Mouse (Mus musculus) hindbrain, embryonic 12.5 days (tissue): ENCODE measurements around the gene Tmem107. TPM values are rescaled to one million over a fixed set of nuclear protein-coding genes. Genes with fewer than 3 reads are reported as not detected.

Source experiments
- ATAC-seq: fragments of 200-750 bp; cut with Nextera tagmentation; 2 replicates; pipeline ENCODE4 v1.8.0; 2017; ENCODE audit warnings: moderate TSS enrichment; ENCODE audit not compliant: low FRiP score
- H3K27ac ChIP-seq: fragments of 300-500 bp; sonication (generic); 2 replicates; pipeline ENCODE4 v1.5.1; 2016; ENCODE audit warnings: mild to moderate bottlenecking
- H3K27me3 ChIP-seq: fragments of 300-500 bp; sonication (generic); 2 replicates; pipeline ENCODE4 v1.6.1; 2016; ENCODE audit warnings: mild to moderate bottlenecking
- H3K36me3 ChIP-seq: fragments of 300-500 bp; sonication (generic); 2 replicates; pipeline ENCODE4 v1.6.1; 2016; ENCODE audit warnings: mild to moderate bottlenecking
- H3K4me1 ChIP-seq: fragments of 300-500 bp; sonication (generic); 2 replicates; pipeline ENCODE4 v1.6.1; 2016
- H3K4me2 ChIP-seq: fragments of 300-500 bp; sonication (generic); replicated peaks from 2 replicates; pipeline ENCODE4 v1.6.1; 2016; ENCODE audit warnings: mild to moderate bottlenecking
- H3K4me3 ChIP-seq: fragments of 300-500 bp; sonication (generic); 2 replicates; pipeline ENCODE4 v1.5.1; 2016; ENCODE audit warnings: mild to moderate bottlenecking
- H3K9ac ChIP-seq: fragments of 300-500 bp; sonication (generic); 2 replicates; pipeline ENCODE4 v1.6.1; 2016; ENCODE audit warnings: mild to moderate bottlenecking, moderate library complexity
- H3K9me3 ChIP-seq: fragments of 300-500 bp; sonication (generic); replicated peaks from 2 replicates; pipeline ENCODE4 v1.6.1; 2016; ENCODE audit warnings: mild to moderate bottlenecking
- WGBS: fragments of 180-500 bp; shearing (Covaris S2); methylation state at CpG from one replicate; pipeline ENCODE4 v1.1.7; 2016; 5-methylcytosine and 5-hydroxymethylcytosine counted together
- polyA plus RNA-seq: library from polyadenylated mRNA; unstranded; fragments of >200 nt; fragmentation: Nextera tagmentation; extraction: Ambion mirVana; gene quantifications from 2 replicates; pipeline ENCODE4 v1.2.1, GENCODE M21; 2016

The Tmem107 gene
- polyA plus RNA-seq, 1 experiment from 2014 or later, result 45.1 TPM

GRCm38 (mm10) chr11:69119446-69120155, 49.0 kb downstream of the Tmem107 start:
- no peak for ATAC-seq
- H3K27ac ChIP-seq, result no peak overlapping the region
- H3K36me3 ChIP-seq, result no peaks in the 10 kb centered on the region
- peak overlapping the region; percentile 84 for H3K4me3 ChIP-seq
- 29% methylated on average over 14 of the region's 14 CpGs for WGBS
- H3K27me3 ChIP-seq, result peaks cover 46% of the 10 kb centered on the region
- H3K4me1 ChIP-seq, result peaks cover 33% of the 10 kb centered on the region
- no peak overlapping the region for H3K9ac ChIP-seq
- H3K4me2 ChIP-seq, result peak overlapping the region; percentile 97
- no peaks in the 10 kb centered on the region for H3K9me3 ChIP-seq

GRCm38 (mm10) chr11:69120221-69121000, 49.8 kb downstream of the Tmem107 start, which contains the start of gene Hes7:
Gene Hes7 (plus strand): TSS chr11:69120404.
- no peak within 1 kb of the TSS for H3K27ac ChIP-seq
- peaks cover 38% of the 10 kb centered on the region for H3K27me3 ChIP-seq
- H3K4me3 ChIP-seq, result peak within 1 kb of the TSS; percentile 84
- no peak for ATAC-seq
- H3K4me1 ChIP-seq, result peaks cover 33% of the 10 kb centered on the region
- no peaks in the 10 kb centered on the region for H3K9me3 ChIP-seq
- H3K36me3 ChIP-seq, result no peaks in the 10 kb centered on the region
- peak within 1 kb of the TSS; percentile 97 for H3K4me2 ChIP-seq
- 2% methylated on average over 27 of the region's 27 CpGs for WGBS
- peak within 1 kb of the TSS; percentile 77 for H3K9ac ChIP-seq

- H3K4me1 ChIP-seq, result peaks cover 39% of the 10 kb centered on the region
- no peaks in the 10 kb centered on the region for H3K9me3 ChIP-seq
- peak overlapping the region; percentile 81 for H3K4me3 ChIP-seq
- 1% methylated on average over 28 of the region's 33 CpGs for WGBS
- no peak overlapping the region for H3K27ac ChIP-seq
- ATAC-seq, result no peak
- no peaks in the 10 kb centered on the region for H3K36me3 ChIP-seq
- H3K9ac ChIP-seq, result peak overlapping the region; percentile 77
- peaks cover 31% of the 10 kb centered on the region for H3K27me3 ChIP-seq
- H3K4me2 ChIP-seq, result peak overlapping the region; percentile 97
These were observed 50.6 kb downstream of the Tmem107 start for GRCm38 (mm10) chr11:69121001-69121740.

- H3K9me3 ChIP-seq, result no peaks in the 10 kb centered on the region
- peaks cover 26% of the 10 kb centered on the region for H3K27me3 ChIP-seq
- H3K4me1 ChIP-seq, result peaks cover 40% of the 10 kb centered on the region
- peak overlapping the region; percentile 97 for H3K4me2 ChIP-seq
- no peak for ATAC-seq
- H3K36me3 ChIP-seq, result no peaks in the 10 kb centered on the region
- H3K9ac ChIP-seq, result peak overlapping the region; percentile 77
- 1% methylated on average over 31 of the region's 32 CpGs for WGBS
- peak overlapping the region; percentile 77 for H3K27ac ChIP-seq
- H3K4me3 ChIP-seq, result peak overlapping the region; percentile 81
These were observed 51.2 kb downstream of the Tmem107 start for GRCm38 (mm10) chr11:69121741-69122335.

- peak within 1 kb of the TSS; percentile 97 for H3K4me2 ChIP-seq
- H3K27me3 ChIP-seq, result peaks cover 30% of the 10 kb centered on the region
- H3K36me3 ChIP-seq, result no peaks in the 10 kb centered on the region
- H3K4me1 ChIP-seq, result peaks cover 37% of the 10 kb centered on the region
- H3K4me3 ChIP-seq, result peak within 1 kb of the TSS; percentile 81
- H3K27ac ChIP-seq, result peak within 1 kb of the TSS; percentile 77
- ATAC-seq, result peak; percentile 69
- WGBS, result under 1% methylated on average over 59 of the region's 66 CpGs
- no peaks in the 10 kb centered on the region for H3K9me3 ChIP-seq
- peak within 1 kb of the TSS; percentile 77 for H3K9ac ChIP-seq
These were observed 51.8 kb downstream of the Tmem107 start, which contains the start of gene 9130213A22Rik for GRCm38 (mm10) chr11:69122336-69122951. Gene 9130213A22Rik (minus strand): TSS chr11:69122589.

Other genes with a start within 250 kb of the Tmem107 start
- gene Ndel1, start 198.9 kb upstream of the Tmem107 start, polyA plus RNA-seq, result 76.2 and 77.1 TPM in 2 replicates
- 0.07 TPM in 1 of 2 replicates, not detected in the other for gene Rnf222, start 182.3 kb upstream of the Tmem107 start, polyA plus RNA-seq
- 624 and 749 TPM in 2 replicates for gene Rpl26, start 169.2 kb upstream of the Tmem107 start, polyA plus RNA-seq
- gene Odf4, start 143.7 kb upstream of the Tmem107 start, polyA plus RNA-seq, result 0.36 TPM in 1 of 2 replicates, not detected in the other
- 8.5 TPM in 2 replicates for gene Arhgef15, start 113.3 kb upstream of the Tmem107 start, polyA plus RNA-seq
- gene Slc25a35, start 102.7 kb upstream of the Tmem107 start, polyA plus RNA-seq, result 2.3 TPM in 2 replicates
- 34.4 and 38.3 TPM in 2 replicates for gene Rangrf, start 95.6 kb upstream of the Tmem107 start, polyA plus RNA-seq
- 27.8 and 31.0 TPM in 2 replicates for gene Pfas, start 62.3 kb upstream of the Tmem107 start, polyA plus RNA-seq
- gene Ctc1, start 54.9 kb upstream of the Tmem107 start, polyA plus RNA-seq, result 64.8 and 66.4 TPM in 2 replicates
- gene Aurkb, start 25.2 kb upstream of the Tmem107 start, polyA plus RNA-seq, result 95.5 and 100 TPM in 2 replicates
- 15.8 and 16.6 TPM in 2 replicates for gene Borcs6, start 11.1 kb upstream of the Tmem107 start, polyA plus RNA-seq
- 140 and 159 TPM in 2 replicates for gene Vamp2, start 17.7 kb downstream of the Tmem107 start, polyA plus RNA-seq
- gene Per1, start 24.4 kb downstream of the Tmem107 start, polyA plus RNA-seq, result 9.8 and 11.6 TPM in 2 replicates
- 0.25 and 0.49 TPM in 2 replicates for gene Hes7, start 49.6 kb downstream of the Tmem107 start, polyA plus RNA-seq
- gene 9130213A22Rik, start 51.8 kb downstream of the Tmem107 start, polyA plus RNA-seq, result 0.26 and 0.29 TPM in 2 replicates
- 0.41 and 0.65 TPM in 2 replicates for gene Aloxe3, start 55.1 kb downstream of the Tmem107 start, polyA plus RNA-seq
- gene Alox12b, start 86.2 kb downstream of the Tmem107 start, polyA plus RNA-seq, result 0.12 TPM in 2 replicates
- gene Alox8, start 127.0 kb downstream of the Tmem107 start, polyA plus RNA-seq, result 0.06 and 0.07 TPM in 2 replicates
- 0.04 and 0.13 TPM in 2 replicates for gene Gucy2e, start 166.2 kb downstream of the Tmem107 start, polyA plus RNA-seq